Mouse (Mus musculus) spleen, adult 2 months (tissue): ENCODE data around the gene Hpf1. TPM values are rescaled to one million over a fixed set of nuclear protein-coding genes. Genes with fewer than 3 reads are reported as not detected.

Experiments used
- DNase-seq, 2 experiments: peaks; one replicate each; pipeline versions ENCODE4 v3.0.0 to v3.0.0-alpha.2; 2012 to 2021; ENCODE audit warnings: low spot score in 2 of 2, low read depth in 1 of 2
- H3K27ac ChIP-seq: fragments of 200-500 bp; 2 replicates; pipeline ENCODE4 v1.5.1; 2012; ENCODE audit warnings: low read length, inconsistent platforms; ENCODE audit not compliant: insufficient read depth
- H3K27me3 ChIP-seq: fragments of 200-500 bp; 2 replicates; pipeline ENCODE4 v1.6.1; 2012; ENCODE audit warnings: mild to moderate bottlenecking, moderate library complexity, low read length, inconsistent platforms; ENCODE audit not compliant: control insufficient read depth, insufficient read depth
- H3K36me3 ChIP-seq: fragments of 200-500 bp; 2 replicates; pipeline ENCODE4 v1.6.1; 2012; ENCODE audit warnings: mild to moderate bottlenecking, low read length, inconsistent platforms; ENCODE audit not compliant: control insufficient read depth, insufficient read depth
- H3K4me1 ChIP-seq: fragments of 200-500 bp; 2 replicates; pipeline ENCODE4 v1.6.1; 2011; ENCODE audit warnings: inconsistent platforms; ENCODE audit not compliant: control insufficient read depth, insufficient read depth, insufficient read length
- H3K4me3 ChIP-seq: fragments of 200-500 bp; 2 replicates; pipeline ENCODE4 v1.5.1; 2011; ENCODE audit warnings: mild to moderate bottlenecking, inconsistent platforms; ENCODE audit not compliant: insufficient read depth, insufficient read length; ENCODE audit errors: extremely low read depth
- CTCF ChIP-seq: fragments of 200-500 bp; IDR thresholded peaks from 2 replicates; pipeline ENCODE4 v1.5.1; 2011; ENCODE audit warnings: mild to moderate bottlenecking, inconsistent platforms; ENCODE audit not compliant: insufficient read depth, insufficient read length, insufficient replicate concordance; ENCODE audit errors: extremely low read depth
- POLR2A ChIP-seq: fragments of 200-500 bp; IDR thresholded peaks from 2 replicates; pipeline ENCODE4 v1.6.1; 2011; ENCODE audit warnings: low read depth, low read length, inconsistent platforms
- WGBS: fragments of 180-500 bp; shearing (Covaris S2); methylation state at CpG from one replicate; pipeline ENCODE4 v1.1.7; 2018; 5-methylcytosine and 5-hydroxymethylcytosine counted together
- polyA plus RNA-seq: library from polyadenylated mRNA; depleted of rRNA; stranded (reverse); fragments of >200 nt; gene quantifications from 2 replicates; pipeline ENCODE4 v1.2.3, GENCODE M21; 2012

Gene Hpf1
- polyA plus RNA-seq, 1 experiment, result 4.1 TPM

GRCm38 (mm10) chr8:60891757-60892156 lies 1.5 kb downstream of the Hpf1 start:
- Histone ChIP-seq H3K4me1 (peaks cover 11% of the 10 kb centered on the region; the same call in 1 of the 2 replicates), H3K4me3 (no peak overlapping the region), H3K27ac (no peak overlapping the region), H3K27me3 (no peaks in the 10 kb centered on the region), H3K36me3 (peaks cover 8% of the 10 kb centered on the region)
- TF ChIP-seq CTCF (no peak), POLR2A (no peak)
- no peak for DNase-seq
- WGBS, result 89% methylated on average over 4 of the region's 4 CpGs

- TF ChIP-seq CTCF, result no peak
- no peak for TF ChIP-seq POLR2A
- no peak overlapping the region for H3K4me3 ChIP-seq
- 90% methylated on average over 6 of the region's 6 CpGs for WGBS
- H3K4me1 ChIP-seq, result peaks cover 9% of the 10 kb centered on the region; the same call in 1 of the 2 replicates
- H3K27ac ChIP-seq, result no peak overlapping the region
- H3K27me3 ChIP-seq, result no peaks in the 10 kb centered on the region
- DNase-seq, result no peak
- peaks cover 10% of the 10 kb centered on the region for H3K36me3 ChIP-seq
Measured at GRCm38 (mm10) chr8:60895878-60896277, 5.7 kb downstream of the Hpf1 start.

- WGBS, result 70% methylated on average over 9 of the region's 9 CpGs
Measured at GRCm38 (mm10) chr8:60900147-60900546, 9.9 kb downstream of the Hpf1 start.

GRCm38 (mm10) chr8:60912081-60912480 lies 21.9 kb downstream of the Hpf1 start:
- Histone ChIP-seq H3K4me1 (no peaks in the 10 kb centered on the region), H3K36me3 (peaks cover 7% of the 10 kb centered on the region), H3K27ac (no peak overlapping the region), H3K27me3 (no peaks in the 10 kb centered on the region), H3K4me3 (no peak overlapping the region)
- TF ChIP-seq POLR2A (no peak), CTCF (no peak)
- WGBS, result 88% methylated on average over 4 of the region's 4 CpGs
- DNase-seq, result no peak

More at GRCm38 (mm10) chr8:60900147-60900546, 9.9 kb downstream of the Hpf1 start:
- no peaks in the 10 kb centered on the region for H3K27me3 ChIP-seq
- DNase-seq, result no peak
- no peak overlapping the region for H3K4me3 ChIP-seq
- TF ChIP-seq CTCF, result no peak
- TF ChIP-seq POLR2A, result no peak
- H3K27ac ChIP-seq, result no peak overlapping the region
- H3K36me3 ChIP-seq, result peaks cover 13% of the 10 kb centered on the region
- H3K4me1 ChIP-seq, result no peaks in the 10 kb centered on the region

GRCm38 (mm10) chr8:60912554-60912953 lies 22.3 kb downstream of the Hpf1 start:
- Histone ChIP-seq H3K27me3 (no peaks in the 10 kb centered on the region), H3K36me3 (peaks cover 7% of the 10 kb centered on the region), H3K4me3 (no peak overlapping the region), H3K27ac (no peak overlapping the region), H3K4me1 (no peaks in the 10 kb centered on the region)
- 87% methylated on average over 10 of the region's 10 CpGs for WGBS
- DNase-seq, result no peak
- TF ChIP-seq CTCF, result no peak
- TF ChIP-seq POLR2A, result no peak

- Histone ChIP-seq H3K27me3 (no peaks in the 10 kb centered on the region), H3K27ac (no peak overlapping the region), H3K4me1 (no peaks in the 10 kb centered on the region), H3K4me3 (no peak overlapping the region), H3K36me3 (peaks cover 10% of the 10 kb centered on the region)
- WGBS, result 93% methylated on average over 3 of the region's 3 CpGs
- TF ChIP-seq POLR2A, result no peak
- TF ChIP-seq CTCF, result no peak
- DNase-seq, result no peak
Measured at GRCm38 (mm10) chr8:60919069-60919468, 28.9 kb downstream of the Hpf1 start.

- Histone ChIP-seq H3K27ac (no peak overlapping the region), H3K27me3 (no peaks in the 10 kb centered on the region), H3K4me1 (no peaks in the 10 kb centered on the region), H3K4me3 (no peak overlapping the region), H3K36me3 (peaks cover 10% of the 10 kb centered on the region)
- no peak for TF ChIP-seq CTCF
- no peak for TF ChIP-seq POLR2A
- WGBS, result 47% methylated on average over 4 of the region's 4 CpGs
- no peak for DNase-seq
Measured at GRCm38 (mm10) chr8:60920176-60920575, 30.0 kb downstream of the Hpf1 start.

- peaks cover 8% of the 10 kb centered on the region; the same call in 1 of the 2 replicates for H3K36me3 ChIP-seq
- no peak for TF ChIP-seq POLR2A
- no peak for TF ChIP-seq CTCF
Measured at GRCm38 (mm10) chr8:60933617-60934016, 43.4 kb downstream of the Hpf1 start.

More at GRCm38 (mm10) chr8:60933617-60934016, 43.4 kb downstream of the Hpf1 start:
- no peak overlapping the region for H3K4me3 ChIP-seq
- no peak for DNase-seq
- H3K27me3 ChIP-seq, result no peaks in the 10 kb centered on the region
- H3K4me1 ChIP-seq, result no peaks in the 10 kb centered on the region
- H3K27ac ChIP-seq, result no peak overlapping the region
